Mouse (Mus musculus) erythroid progenitor cell, adult 5-6 weeks (primary cell): ENCODE measurements around the gene Rpap3. TPM values are rescaled to one million over a fixed set of nuclear protein-coding genes. Genes with fewer than 3 reads are reported as not detected.
A peak's percentile ranks its signal among the peaks of the same experiment; 100 is the strongest.

Experiments used
- ATAC-seq: replicated peaks from 2 replicates; pipeline ENCODE4 v1.8.0; 2016; ENCODE audit warnings: moderate number of reproducible peaks, mild to moderate bottlenecking, moderate TSS enrichment, inconsistent platforms; ENCODE audit not compliant: poor library complexity, low FRiP score, severe bottlenecking
- total RNA-seq, 2 experiments: library from RNA; stranded (forward) in 1 of 2; stranded (reverse) in 1 of 2; fragments of 150-400 nt in 1 of 2; fragments of 186-747, 209-891 nt in 1 of 2; gene quantifications; 2 replicates each; pipeline versions ENCODE4 v1.2.3 to v1.2.4; 2015 to 2017; ENCODE audit warnings: low replicate concordance in 2 of 2

Rpap3 gene
- total RNA-seq, 2 experiments from 2014 or later = 4.2 to 6.6 TPM

DNA sequence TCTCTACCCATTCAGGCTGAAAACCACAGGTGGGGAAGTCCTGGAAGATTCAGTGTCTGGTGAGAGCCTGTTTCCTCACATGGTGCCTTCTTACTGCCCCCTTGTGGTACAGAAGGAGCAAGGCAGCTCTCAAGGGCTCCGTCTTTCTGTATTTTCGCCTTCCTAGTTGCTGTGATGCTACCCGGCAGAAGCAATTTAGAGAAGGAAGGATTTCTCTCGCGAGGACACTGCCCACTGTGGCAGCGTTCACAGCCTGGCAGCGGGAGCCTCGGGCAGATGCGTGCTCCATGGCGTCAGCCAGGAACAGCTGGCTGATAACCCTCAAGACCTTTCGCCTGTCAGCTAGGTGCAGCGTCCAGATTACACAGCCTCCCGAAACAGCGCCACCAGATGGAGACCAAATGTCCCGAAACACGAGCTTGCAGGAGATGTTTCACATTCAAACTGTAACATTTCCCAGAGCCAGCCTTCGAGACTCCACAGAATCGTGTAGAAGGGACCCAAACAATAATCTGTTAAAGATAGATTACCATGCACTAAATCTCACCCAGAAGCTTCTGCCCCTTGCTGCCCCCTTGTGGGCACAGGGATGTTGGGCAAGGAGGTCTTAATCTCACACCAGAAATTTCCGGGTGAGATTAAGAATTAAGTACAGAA lies 41.7 kb downstream of the Rpap3 start:
- peak; percentile 72 for ATAC-seq

- no peak for ATAC-seq
Observed at GRCm38 (mm10) chr15:97658755-97659116, 46.9 kb downstream of the Rpap3 start.

DNA sequence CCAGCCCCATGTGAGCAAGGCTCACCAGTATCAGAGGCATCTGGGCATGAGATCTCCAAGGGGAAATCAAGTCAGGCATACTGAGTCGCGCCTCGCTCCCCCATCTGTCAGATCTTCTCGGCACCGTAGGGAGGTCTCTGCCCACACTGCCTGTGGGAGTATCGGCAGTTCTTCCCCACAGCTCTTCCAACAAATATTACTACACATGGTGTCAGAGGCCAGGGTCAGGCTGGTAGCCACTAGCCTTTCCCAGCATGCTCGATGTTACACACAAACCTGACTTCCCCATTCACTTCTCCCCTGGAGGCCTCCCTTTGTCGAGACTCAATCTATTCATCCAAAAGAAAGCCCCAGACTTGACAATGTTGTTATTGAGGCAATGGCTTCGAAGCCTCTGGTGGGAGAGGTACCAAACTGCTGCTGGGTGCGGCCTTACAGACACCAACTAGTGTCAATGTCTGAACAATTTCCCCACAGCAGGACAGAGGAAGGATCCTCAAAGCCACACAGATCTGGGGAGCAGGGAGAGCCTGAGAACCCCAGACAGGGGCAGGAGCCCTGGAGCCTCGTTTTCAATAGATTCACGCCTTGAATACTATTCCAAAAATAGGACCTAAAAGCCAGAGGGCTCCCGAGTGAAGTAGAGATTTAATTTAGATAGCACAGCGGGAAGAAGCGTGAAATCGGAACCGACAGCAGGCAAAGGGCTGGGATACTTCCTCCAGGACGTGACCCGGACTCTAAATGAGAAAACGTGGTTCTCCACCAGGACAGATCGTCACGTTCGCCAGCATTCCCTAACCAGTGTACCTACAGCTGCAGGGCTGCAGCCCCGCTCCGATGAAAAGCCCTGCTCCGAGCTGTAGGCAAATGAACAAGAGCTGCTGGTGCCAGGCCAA lies 47.5 kb downstream of the Rpap3 start:
- no peak for ATAC-seq

DNA sequence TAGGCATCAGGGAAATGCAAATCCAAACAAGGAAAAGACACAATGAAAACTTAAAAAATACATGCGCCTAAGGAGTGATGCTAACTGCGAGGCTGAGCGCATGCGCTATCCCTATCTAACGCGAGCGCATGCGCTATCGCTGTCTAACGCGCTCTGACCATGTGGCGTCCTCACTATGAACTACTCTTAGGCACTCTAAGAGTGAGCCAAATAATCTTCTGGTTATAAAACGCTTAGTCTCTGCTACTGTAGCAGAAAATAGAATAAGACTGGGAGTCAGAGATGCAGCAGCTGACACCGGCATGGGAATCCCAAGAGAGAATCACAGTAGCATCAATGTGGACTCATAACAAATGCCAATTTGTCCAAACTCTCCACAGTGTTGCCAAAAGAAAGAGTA lies 48.2 kb downstream of the Rpap3 start:
- ATAC-seq = no peak

DNA sequence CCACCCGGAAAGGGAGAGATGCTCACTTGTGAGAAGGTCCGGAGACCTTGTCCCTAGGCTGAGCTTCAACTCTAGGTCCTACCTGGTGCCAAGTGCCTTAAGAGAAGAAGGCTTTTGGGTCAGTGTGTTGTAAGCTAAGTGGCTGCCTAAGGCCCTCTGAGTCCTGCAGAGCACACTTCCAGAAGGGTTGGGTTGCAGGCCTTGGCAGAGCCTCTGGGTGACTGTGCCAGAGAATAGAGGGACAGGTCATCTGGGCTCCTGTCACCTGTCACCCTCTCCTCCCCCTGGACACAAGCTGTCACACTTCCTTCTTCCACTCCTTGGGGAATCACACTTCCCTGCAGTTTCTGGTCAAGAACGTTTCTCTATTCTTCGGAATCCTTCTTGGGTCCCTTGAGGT lies 55.9 kb downstream of the Rpap3 start:
- ATAC-seq = no peak

- ATAC-seq = no peak
Observed at GRCm38 (mm10) chr15:97648176-97648575, 57.4 kb downstream of the Rpap3 start.

GRCm38 (mm10) chr15:97646426-97646825 lies 59.2 kb downstream of the Rpap3 start:
- ATAC-seq = no peak

GRCm38 (mm10) chr15:97643986-97644385 lies 61.6 kb downstream of the Rpap3 start:
- ATAC-seq = no peak

Other genes with a start within 250 kb of the Rpap3 start
- 3.8 TPM in 1 of 2 replicates, not detected in the other for gene Endou, start 25.5 kb upstream of the Rpap3 start, total RNA-seq (2015; ENCODE audit: low replicate concordance)
- gene Endou, start 25.5 kb upstream of the Rpap3 start, total RNA-seq (2017; ENCODE audit: low replicate concordance) = not detected in 2 replicates
- not detected in 2 replicates for gene Rapgef3, start 62.1 kb upstream of the Rpap3 start, total RNA-seq (2015; ENCODE audit: low replicate concordance)
- gene Rapgef3, start 62.1 kb upstream of the Rpap3 start, total RNA-seq (2017; ENCODE audit: low replicate concordance) = 3.9 TPM in 1 of 2 replicates, not detected in the other
- 122 and 124 TPM in 2 replicates for gene Slc48a1, start 72.7 kb upstream of the Rpap3 start, total RNA-seq (2015; ENCODE audit: low replicate concordance)
- 74.2 and 96.2 TPM in 2 replicates for gene Slc48a1, start 72.7 kb upstream of the Rpap3 start, total RNA-seq (2017; ENCODE audit: low replicate concordance)
- gene Hdac7, start 138.7 kb upstream of the Rpap3 start, total RNA-seq (2015; ENCODE audit: low replicate concordance) = 15.1 and 26.8 TPM in 2 replicates
- gene Hdac7, start 138.7 kb upstream of the Rpap3 start, total RNA-seq (2017; ENCODE audit: low replicate concordance) = 2.4 and 9.8 TPM in 2 replicates
- gene Vdr, start 204.8 kb upstream of the Rpap3 start, total RNA-seq (2015; ENCODE audit: low replicate concordance) = 0.84 TPM in 1 of 2 replicates, not detected in the other
- not detected in 2 replicates for gene Vdr, start 204.8 kb upstream of the Rpap3 start, total RNA-seq (2017; ENCODE audit: low replicate concordance)